ENCODE assay signal across 8 mouse cellular contexts in genomic region chr2:92184077-92184921, GRCm38 (mm10).
A peak's percentile ranks its signal among the peaks of the same experiment; 100 is the strongest.
DNase-seq lines count a peak whose midpoint lies in the region; ATAC-seq and TF ChIP-seq lines count a peak whose summit lies in the region.

No protein-coding gene starts in this region.

- ATAC-seq in hindbrain, embryonic 14.5 days (ENCODE audit: low FRiP score): peak; percentile 69

- peak overlapping the region; percentile 86 for H3K9ac ChIP-seq in hindbrain, embryonic 14.5 days

- peak overlapping the region; percentile 100 for H3K27ac ChIP-seq in hindbrain, embryonic 14.5 days
- peak overlapping the region; percentile 97 for H3K27ac ChIP-seq in left cerebral cortex, adult 2 months

- H3K27me3 ChIP-seq in hindbrain, embryonic 14.5 days (ENCODE audit: control insufficient read depth, insufficient read depth, low read length): no peaks in the 10 kb centered on the region

- peaks cover 45% of the 10 kb centered on the region for H3K4me1 ChIP-seq in hindbrain, embryonic 14.5 days (replicated peaks; ENCODE audit: control insufficient read depth, insufficient read depth, low read length)

- intact Hi-C loops in left cerebral cortex, adult 2 months (cut with DNase I): loop anchor here (1.0 to 5.0 kb wide), 3 partner anchors 126 to 248 kb away; partner anchors contain the start of gene Cry2

- peak overlapping the region; percentile 90 for H3K4me3 ChIP-seq in hindbrain, embryonic 14.5 days (replicated peaks; ENCODE audit: low read length)
- peak overlapping the region; percentile 72 for H3K4me3 ChIP-seq in left cerebral cortex, adult 2 months

- H3K4me2 ChIP-seq in hindbrain, embryonic 14.5 days (replicated peaks): peak overlapping the region; percentile 77

- DNase-seq in Muller cell, postnatal 12 days (ENCODE audit: inconsistent ontology term): peak; percentile 85
- DNase-seq in cerebellum, postnatal 10 days: peak; percentile 70 to 74
- peak; percentile 28 to 34 for DNase-seq in frontal cortex, postnatal 14 days (ENCODE audit: low spot score in 2 of 2)
- peak; percentile 60 for DNase-seq in hindbrain, embryonic 14.5 days (ENCODE audit: low spot score)
- peak; percentile 44 to 51 for DNase-seq in left cerebral cortex, adult 2 months (ENCODE audit: extremely low spot score in 1 of 2, low spot score in 2 of 2)
- peak; percentile 68 to 77 for DNase-seq in lung, postnatal 4 days
- peak; percentile 56 to 74 for DNase-seq in right cerebral cortex, postnatal 10 days (ENCODE audit: low spot score in 2 of 2)
- DNase-seq in yolk sac, embryonic 10.5 days (ENCODE audit: low spot score): peak; percentile 85

- H3K36me3 ChIP-seq in hindbrain, embryonic 14.5 days (replicated peaks; ENCODE audit: control insufficient read depth, insufficient read depth): no peaks in the 10 kb centered on the region

- TF ChIP-seq CTCF in left cerebral cortex, adult 2 months (IDR thresholded peaks at IDR 0.05): no peak

- 0% methylated on average over 15 of the region's 19 CpGs for WGBS in hindbrain, embryonic 14.5 days

- H3K9me3 ChIP-seq in hindbrain, embryonic 14.5 days (ENCODE audit: control insufficient read depth, low read length): no peaks in the 10 kb centered on the region

Comparison
In these comparisons a context has a peak if more than half of its experiments do, and no peak if none do; other contexts are left out.
1. Peak in every context shown above with its lines: DNase-seq, ATAC-seq, H3K4me3 ChIP-seq and H3K27ac ChIP-seq.
2. DNase-seq: peak in every context shown above with its lines; median percentile 85 in Muller cell, postnatal 12 days; 85 in yolk sac, embryonic 10.5 days; 72 in lung, postnatal 4 days; 72 in cerebellum, postnatal 10 days; 65 in right cerebral cortex, postnatal 10 days; 60 in hindbrain, embryonic 14.5 days; 48 in left cerebral cortex, adult 2 months; 31 in frontal cortex, postnatal 14 days.